Mouse (Mus musculus) WW6 (cell line): ENCODE measurements around the gene Map7.

ENCODE experiments used
- DNase-seq: peaks from one replicate; pipeline ENCODE4 v3.0.0-alpha.2; 2013; ENCODE audit warnings: low read depth, low spot score

Gene Map7

DNA sequence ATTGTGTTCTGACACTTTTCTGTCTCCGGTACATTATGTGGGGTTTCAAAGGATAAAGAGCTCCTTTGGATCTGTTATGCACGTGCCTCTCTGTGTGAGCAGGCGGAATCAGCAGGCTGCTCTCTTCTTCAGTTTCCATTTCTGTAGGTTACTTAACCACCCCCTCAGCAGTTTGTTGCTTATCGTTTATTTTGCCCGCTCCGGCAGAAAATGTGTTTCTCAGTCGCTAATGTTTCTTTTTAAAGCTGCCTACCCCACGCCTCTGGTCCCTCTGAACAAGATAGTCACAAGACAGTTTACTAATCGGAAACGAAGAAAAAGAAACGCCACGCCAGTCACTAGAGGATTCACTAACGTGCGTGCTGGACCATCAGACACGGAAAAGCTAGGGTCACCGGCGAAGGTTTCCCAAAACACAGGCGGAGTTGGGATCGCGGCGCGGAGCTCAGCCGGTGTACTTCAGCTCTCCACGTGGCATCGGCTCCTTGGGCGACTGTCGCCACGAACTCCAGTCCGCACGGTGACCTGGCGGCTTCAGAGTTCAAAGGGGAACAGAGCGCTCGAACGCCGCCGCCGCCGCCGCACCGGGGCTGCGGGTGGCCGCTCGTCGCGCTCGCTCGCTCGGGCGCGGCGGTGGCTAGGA, at the start of gene Map7:
Map7 (plus strand) TSS at position 342 of the 643 bp plus-strand sequence.
- no peak for DNase-seq

DNA sequence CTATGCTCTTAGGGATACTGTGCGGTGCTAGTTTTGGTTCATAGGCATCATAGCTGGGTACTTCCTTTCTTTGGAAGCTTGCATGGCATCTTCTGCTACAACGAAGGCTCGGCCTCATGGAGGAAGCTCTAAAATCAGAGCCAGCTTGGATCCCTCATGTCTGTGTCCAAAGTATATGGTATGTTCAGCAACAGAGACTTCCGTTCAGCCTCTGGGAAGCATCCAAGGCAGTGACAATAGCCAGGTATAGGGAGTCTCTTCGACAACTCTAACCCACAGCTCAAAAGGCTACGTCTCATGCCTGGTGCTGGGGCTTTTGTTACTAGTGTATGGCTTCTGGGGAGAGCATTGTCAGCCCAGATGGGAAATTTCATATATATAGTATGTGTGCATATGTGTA, 46.8 kb upstream of the Map7 start:
- DNase-seq, result no peak

DNA sequence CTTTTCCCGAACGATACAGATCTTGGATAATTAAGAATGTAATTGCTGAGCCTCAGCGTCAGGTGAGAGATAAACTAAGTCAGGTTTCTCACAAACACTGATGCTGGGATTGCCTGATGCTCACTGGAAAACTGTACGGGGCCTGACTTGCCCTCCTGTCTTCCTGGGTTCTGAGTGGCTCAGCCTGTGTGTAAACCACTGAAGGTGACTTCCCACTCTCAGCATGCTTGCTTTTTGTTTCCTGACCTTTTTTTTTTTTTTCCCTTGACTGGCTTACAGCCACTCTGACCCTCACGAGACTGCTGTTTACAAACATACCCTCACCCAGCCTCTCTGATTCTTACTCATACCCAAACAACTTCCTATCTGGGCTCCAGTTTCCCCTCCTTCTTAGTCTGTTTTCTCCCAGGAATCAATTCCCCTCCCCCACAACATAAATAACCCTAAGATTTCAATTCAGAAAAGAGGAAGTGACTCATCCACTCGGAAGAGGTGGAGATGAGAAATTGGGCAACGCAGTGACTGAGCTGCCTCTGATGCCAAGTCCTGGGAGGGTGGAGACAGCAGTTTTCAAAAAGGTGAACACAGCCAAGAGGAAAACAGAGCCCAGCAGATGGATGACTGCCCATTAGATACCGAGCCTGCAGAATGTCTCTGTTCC, 43.9 kb upstream of the Map7 start:
- DNase-seq, result no peak

DNA sequence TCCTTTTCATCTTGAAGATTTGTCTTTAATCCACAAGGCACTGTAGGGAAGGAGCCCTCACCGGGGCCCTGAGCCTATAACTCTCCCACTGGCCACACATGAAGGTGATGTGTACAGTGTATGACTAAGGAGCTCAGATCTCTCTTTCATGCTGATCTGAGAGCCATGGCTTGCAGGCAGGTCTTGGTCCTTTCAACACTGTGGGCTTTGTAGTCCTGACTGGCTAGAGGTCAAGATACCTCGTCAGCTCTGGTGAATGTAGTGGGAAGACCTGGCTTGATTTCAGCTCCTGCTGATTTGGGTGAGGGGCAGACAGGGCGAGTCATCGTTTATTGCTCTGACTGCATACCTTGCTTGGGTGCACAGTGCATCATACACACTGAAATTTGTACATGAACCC, 42.7 kb upstream of the Map7 start:
- no peak for DNase-seq

DNA sequence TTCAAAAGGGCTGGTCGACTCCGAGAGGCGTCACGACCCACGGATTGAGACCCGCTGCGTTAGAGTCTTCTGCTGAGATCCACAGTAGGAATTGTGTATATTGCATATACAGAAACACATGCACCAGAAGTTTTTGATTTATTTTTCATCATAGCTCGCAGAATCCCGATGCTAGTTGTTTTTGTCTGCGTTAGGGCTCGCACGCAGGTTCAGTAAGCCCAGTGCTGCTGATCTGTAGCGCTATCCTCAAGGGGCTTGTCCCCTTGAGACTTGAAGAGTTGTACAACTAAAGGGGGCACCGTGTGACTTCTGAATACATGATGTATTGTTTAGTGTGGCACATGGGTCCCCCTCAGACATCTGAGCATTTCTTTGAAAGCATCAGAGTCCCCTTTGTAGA, 41.2 kb upstream of the Map7 start:
- DNase-seq, result no peak

DNA sequence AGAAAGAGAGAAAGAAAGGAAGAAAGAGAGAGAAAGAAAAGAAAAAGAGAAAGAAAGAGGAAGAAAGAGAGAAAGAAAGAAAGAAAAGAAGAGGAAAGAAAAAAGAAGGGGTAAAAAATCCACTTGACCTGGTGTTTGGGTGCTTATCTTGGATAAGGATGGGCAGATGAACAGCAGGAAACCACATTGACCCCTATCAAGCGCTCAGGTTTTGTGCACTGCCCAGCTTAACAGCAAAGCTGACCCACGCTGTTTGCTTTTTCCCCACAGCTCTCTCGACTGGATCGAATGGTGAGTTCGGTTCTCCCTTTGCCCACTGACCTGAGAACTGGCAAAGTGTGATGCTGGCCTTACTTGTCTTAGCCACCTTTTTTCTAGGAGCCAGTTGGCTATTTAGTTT, 36.8 kb upstream of the Map7 start:
- DNase-seq, result no peak

DNA sequence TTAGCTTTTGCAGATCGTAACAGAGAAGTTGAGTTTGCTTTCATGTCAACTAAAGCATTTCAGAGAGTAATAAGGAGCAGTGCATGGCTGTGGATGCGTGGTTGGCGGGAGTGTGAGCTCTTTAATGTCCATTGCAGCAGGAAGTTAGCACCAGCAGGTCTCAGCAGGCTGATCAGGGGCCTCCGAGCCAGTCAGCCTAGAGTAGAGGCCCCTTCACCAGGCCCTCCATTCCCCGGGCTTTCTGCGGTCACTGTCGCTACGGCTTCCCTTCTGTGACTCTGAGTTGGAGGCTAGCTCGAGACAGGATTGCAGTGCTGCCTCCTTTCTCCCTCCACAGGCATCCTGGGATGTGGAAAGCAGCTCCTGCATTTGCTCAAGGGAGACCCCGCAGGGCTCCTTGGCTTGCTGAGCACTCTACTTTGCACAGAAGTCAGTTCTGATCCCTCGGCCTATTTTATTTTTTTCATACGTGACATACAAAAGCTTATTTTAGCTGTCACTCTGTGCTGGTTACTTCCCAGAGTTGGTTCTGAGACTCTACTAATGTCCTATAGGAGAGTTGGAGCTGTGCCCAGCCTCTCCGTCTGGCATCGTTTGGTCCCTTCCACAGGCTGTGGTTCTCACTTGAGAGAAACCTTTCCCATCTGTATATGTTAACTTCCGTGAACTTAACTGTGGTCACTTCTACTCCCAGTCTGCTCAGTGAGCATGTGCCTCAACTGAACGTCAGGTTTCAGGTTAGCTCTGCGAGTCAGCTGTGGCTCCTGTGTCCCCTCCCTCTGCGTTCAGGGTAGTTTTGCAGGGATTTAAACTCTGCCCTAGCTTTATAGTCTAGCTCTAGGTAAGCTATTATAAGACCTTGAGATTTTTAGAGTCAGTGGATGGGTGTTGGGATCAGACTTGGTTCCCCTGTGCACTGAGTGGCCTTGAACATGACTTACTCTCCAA, 36.0 kb upstream of the Map7 start:
- DNase-seq, result no peak

DNA sequence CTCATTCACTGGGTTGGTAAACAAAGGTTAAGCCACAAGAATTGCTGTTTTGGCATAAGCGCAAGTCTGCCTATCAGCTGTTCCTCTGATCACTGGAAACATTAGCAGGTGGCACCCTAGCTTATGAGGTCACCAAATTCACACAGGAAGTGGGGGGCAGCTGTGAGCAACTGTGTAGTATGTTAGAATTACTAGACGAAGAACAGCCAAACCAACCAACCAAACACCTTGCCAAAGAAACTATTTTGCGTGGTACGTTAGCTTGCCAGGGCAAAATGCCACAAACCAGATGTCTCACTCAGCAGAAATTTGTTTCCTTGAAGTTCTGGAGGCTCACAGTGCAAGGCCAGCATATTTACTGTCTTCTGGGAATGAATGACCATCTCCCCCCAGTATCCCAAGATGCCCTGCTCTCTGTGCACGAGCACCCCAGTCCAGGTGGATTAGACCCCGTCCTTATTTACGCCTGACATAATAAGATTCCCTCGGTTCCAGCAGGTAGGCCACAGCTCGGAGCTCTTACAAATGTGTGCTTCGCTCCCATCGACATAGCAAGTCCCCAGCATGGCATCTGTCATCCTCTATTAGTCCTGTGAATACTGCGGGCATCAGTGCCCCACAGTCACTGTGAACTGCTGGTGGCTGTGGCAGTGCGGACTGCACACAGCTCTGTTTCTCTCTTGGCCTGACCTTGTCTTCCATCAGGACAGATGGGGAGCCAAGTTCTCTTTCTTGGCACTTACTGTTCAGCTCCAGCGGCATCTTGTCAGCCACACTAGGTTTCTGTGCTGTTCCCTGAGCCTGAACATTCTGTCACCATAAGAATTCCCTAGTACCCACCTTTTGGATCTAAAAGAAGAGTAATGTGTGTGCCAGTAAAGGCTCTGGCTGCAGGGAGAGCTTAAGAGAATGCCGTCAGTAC, 28.5 kb upstream of the Map7 start:
- no peak for DNase-seq

DNA sequence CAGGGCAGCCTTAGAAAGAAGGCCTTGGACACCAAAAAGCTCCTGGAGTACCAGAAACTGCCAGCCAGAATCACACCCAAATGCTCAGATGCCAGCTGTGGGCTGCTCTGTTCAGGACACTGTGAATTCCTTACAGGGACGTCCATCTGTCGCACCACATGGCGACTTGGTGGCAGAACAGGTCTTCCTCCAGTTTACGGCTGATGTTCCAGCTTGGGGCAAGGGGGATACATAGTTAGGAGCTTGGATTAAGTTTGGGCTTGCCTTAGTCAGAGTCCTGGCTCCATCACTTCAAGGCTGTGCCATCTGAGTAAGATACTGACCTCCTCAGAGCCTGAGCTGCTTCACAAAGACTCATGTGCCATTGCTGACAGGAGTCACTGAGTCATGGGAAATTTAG, 26.3 kb upstream of the Map7 start:
- DNase-seq, result no peak

DNA sequence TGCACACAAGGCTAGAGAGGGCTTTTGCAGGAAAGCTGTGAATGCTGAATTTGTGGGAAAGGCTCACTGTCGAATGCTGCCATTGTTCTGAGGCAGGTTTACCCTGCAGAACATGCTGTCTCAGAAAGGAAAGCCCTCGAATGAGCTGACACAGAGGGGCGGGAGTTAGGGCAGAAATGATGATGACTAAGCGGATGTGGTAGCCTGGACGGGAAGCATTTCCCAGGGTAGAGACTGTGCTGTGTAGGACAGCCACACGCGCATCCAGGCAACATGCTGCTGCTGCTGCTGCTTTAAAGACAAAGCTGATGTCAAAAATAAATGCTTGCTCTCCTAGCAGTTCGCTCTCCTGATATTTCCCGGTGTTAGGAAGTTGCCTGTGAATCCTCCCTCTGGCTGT, 24.9 kb upstream of the Map7 start:
- no peak for DNase-seq

DNA sequence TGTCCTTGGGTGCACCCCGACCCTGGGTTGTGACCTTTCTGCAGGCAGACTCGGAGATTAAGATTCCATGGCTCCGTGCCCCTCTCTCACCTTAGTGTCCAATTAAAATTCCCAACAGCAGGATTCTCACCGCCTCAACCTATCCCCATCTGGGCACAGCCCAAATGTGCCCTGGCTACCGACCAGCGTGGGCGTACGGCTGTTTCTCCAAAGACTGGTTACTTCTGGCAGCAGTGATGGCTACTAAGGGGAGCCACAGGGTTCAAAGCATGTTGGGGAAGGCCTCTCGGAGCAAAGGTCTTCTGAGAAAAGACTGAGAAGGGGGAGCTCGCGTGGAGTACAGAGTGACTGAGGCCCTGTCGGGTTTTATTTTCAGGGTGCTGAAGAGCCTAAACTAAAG, 23.7 kb upstream of the Map7 start:
- no peak for DNase-seq

DNA sequence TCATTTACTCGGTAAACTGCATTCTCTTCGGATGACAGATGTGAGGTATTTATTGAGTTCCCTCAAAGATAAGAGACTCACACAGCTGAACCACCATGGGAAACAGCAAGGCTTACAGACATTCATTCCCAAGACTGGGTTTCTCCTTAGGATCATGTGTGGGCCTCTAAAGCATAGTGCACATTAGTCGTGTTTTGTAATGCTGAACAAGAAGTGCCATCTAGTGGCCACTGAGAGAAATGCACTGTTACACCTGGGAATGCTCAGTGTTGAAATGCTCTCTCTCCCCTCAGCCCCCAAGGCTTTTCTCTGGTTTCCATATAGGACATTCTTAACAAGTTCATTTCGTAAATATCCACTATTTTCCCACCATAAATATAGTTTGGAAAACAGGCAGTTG, 23.0 kb upstream of the Map7 start:
- no peak for DNase-seq

DNA sequence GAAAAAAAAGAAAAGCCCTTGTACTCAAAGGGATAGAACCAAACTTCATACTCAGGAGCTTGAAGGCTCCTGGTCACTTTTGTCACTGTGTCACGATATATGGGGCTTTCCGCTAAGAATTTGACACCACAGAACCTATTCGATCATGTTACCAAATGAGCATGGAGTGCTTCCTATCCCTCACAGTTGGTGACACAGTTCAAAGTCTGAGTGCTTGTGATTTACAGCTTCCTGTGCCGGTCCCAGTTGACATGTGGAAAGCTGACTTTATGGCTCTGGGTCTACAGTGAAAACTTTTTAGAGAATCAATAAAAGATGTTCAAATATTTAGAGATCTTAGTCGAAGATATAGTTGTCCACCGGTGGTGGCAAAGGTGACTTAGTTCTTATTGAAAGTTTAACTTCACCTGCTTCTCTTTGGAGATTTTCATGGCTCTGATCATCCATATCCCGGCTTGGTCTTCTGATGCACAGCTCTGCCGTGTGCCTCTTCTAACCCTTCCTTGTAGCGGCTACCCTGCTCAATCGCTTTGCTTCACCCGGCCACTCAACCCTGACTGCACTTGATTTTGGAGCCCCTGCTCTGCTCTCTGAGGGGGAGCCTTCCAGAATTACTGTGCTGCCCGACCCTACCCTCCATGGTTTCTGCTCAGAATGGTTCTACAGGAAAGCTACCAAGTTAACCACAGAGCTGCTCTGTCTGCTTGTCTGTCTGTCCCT, 15.2 kb upstream of the Map7 start:
- no peak for DNase-seq

DNA sequence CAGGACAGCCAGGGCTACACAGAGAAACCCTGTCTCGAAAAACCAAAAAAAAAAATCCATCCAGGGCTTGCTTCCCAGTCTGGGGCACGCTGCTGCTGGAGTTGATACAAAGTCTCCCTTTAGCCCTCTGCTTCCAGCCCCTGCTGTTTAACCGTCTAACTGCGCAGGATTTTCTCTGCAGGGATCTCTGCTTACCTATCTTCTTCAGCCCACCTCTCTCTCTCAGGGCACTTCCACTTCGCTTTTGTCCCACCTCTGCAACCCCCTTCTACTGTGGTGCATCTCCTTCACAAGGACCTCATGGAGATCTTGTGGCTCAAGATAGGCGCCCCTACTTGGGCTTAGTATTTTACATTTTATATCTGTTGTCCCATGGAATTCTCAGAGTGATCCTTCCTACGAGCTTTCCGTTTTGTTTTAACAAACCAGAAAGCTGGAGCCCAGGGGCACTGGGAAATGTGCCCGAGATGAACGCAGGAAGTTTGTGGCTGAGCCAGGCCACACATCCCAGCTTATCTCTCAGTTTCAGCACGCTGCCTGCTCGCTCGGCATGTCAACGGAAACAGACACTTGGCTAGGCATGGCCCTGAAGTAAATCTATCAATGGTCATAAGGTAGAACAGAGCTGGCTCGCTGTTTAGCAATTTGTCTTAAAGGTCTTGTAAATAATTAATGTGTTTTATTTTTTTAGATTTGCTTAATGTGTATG, 12.8 kb upstream of the Map7 start:
- DNase-seq, result no peak

DNA sequence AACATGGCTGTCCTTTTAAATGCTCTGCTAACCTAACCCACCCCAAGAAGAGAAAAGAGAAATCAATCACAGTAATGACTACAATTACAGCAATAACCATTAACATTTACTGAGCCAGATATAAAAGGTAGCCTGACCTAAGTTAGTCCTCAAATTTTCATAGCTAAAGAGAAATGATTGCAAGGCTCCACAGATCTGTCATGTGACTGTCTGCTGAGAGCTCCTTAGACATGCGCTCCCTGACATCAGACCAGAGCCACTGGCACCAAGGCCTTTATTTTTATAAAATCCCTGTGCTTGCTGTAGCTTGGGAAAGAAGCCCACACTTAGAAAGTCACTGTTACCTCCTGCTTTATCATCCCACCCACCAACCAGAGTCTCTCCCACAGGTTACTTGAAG, 11.8 kb upstream of the Map7 start:
- DNase-seq, result no peak

DNA sequence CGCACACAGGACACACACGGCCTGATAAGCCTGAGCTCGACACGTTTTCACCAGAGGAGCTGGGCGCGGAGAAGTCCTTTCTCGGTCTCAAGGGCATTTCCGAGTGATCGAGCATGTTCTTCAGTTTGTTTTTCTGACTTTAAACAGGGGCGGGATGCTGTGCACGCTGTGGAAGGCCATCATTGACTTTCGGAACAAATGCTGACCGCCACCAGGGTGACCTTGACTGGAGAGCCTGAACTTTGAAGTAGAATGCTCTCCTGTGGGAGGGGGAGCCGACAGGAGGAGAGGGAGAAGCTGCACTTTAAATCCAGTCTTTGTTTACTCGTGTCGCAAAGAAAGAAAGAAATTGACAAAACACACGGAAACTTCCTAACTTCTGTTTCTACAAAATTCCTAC, 6.9 kb upstream of the Map7 start:
- DNase-seq, result no peak

DNA sequence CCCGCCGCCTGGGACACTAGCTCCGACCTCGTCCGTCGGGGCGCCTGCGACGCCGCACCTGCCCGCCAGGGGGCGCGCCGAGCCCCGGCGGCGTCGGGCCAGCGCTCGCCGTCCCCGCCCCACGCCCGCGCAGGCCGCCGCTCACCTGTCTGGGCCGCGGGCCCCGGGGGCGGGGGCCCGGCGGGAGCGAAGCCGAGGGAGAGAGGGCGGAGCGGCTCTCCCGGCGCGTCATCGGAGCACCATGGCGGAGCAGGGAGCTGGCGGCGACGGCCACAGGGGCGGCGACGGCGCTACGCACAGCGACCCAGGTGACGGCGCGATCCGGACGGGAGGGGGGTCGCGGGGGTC, 476 bp downstream of the Map7 start:
- no peak for DNase-seq

DNA sequence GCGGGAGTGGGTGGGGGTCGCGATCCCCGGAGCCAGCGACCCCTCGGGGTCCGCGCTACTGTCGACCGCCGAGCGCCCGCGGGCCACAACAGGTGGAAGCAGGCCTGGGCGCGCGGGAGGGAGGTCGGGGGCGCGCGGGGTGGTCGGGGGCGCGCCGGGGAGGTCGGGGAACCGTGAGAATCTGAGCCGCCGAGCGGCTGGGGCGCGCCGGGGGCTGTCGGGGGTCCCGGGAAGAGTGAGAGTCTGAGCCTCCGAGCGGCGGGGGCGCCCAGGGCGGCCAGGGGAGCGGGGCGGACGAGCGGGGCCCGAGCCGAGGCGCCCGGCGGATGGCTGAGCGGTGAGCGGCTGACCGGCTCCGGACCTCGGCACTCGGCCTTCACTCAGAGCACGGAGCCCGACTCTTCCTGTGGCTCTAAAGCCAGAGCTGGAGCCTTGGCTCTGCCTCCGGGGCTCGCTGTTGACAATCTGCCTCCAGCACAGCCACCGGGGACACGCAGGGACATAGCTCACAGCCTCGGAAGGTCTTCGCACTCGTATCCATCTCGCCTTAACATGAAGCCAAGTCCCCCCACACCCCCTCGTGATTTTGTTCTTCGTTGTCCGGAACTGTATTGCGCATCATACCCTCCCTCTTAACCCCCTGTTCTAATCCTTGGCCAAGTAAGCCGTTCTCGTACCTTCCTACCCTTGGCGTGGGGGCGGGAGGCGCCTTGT, 1.0 kb downstream of the Map7 start:
- DNase-seq, result no peak

DNA sequence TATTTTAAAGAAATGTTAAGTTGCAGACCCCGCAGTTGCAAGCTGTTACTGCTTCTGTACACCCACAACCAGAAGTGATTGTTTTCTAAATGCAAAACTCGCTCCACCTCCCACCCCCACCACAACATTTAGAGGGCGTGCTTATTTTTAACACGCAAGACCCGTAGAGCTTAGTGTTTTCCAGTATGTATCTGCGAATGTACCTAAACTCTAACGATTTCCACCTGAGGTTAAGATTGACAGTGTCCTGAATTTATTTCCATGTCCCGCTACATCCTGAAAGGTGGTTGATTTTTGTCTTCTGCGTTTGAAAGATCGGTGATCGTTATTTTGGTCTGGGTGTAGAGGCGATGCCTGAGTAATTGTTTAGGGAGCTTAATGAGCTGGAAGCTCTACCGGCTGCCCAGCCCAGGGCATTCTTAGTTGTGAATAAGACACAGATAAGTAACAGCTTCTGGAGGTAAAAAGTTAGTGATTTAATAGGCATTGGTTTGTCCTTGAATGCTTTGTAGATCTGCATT, 1.6 kb downstream of the Map7 start:
- no peak for DNase-seq

DNA sequence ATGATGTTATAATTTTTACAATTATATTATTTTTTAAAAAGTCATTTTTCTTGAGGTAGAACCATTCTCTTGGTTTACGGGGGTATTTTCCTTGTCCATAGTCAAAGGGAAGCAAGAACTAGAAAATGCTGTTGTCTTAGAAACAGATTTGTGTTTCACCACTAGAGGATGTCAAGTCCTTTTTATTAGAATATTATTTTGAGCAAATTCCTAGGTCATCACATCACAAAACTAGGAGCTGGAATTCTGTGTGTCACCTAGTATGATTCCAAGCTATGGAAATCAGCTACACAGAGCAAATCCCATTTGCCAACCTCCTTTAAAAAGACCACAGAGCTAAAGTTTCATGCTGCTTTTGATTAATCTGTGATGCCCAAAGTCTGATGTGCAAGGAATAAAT, 3.9 kb downstream of the Map7 start:
- no peak for DNase-seq
